Mouse (Mus musculus): ENCODE results near the gene Ralgapa1.

GRCm38 (mm10) chr12:55785252-55785651 is 35.7 kb downstream of the Ralgapa1 start:
- no peak for TF ChIP-seq GATA1 (IDR thresholded peaks at IDR 0.05; ENCODE audit: borderline replicate concordance, low read length)
- no peak for TF ChIP-seq FLI1 (IDR thresholded peaks at IDR 0.05; ENCODE audit: low read length)

Data from megakaryocyte, embryonic 14.5 days (primary cell).